Mouse (Mus musculus) C2C12 (cell line): ENCODE measurements around the gene Dnm1l.

ENCODE experiments used
- CEBPB ChIP-seq: IDR thresholded peaks from one replicate; pipeline ENCODE4 v1.6.1; 2011; ENCODE audit warnings: low read depth, mild to moderate bottlenecking, control low read depth, moderate library complexity
- CTCF ChIP-seq: IDR thresholded peaks from one replicate; pipeline ENCODE4 v1.5.1; 2011; ENCODE audit not compliant: control insufficient read depth, insufficient read depth, insufficient read length
- MAX ChIP-seq: IDR thresholded peaks from one replicate; pipeline ENCODE4 v1.6.1; 2011; ENCODE audit warnings: mild to moderate bottlenecking, control low read depth
- MYOG ChIP-seq: IDR thresholded peaks from one replicate; pipeline ENCODE4 v1.6.1; 2011; ENCODE audit not compliant: control insufficient read depth, insufficient read length; ENCODE audit errors: extremely low read depth
- USF1 ChIP-seq: IDR thresholded peaks from one replicate; pipeline ENCODE4 v1.6.1; 2011; ENCODE audit warnings: low read depth, mild to moderate bottlenecking, control low read depth, moderate library complexity

- TF ChIP-seq MAX (no peak), CTCF (no peak), MYOG (no peak), USF1 (no peak), CEBPB (no peak)
These were observed 851 bp downstream of the Dnm1l start for GRCm38 (mm10) chr16:16357908-16358307.
